Mouse (Mus musculus) hindbrain, embryonic 11.5 days (tissue): ENCODE measurements around the gene Rfc1. TPM values are rescaled to one million over a fixed set of nuclear protein-coding genes. Genes with fewer than 3 reads are reported as not detected.
"Not testable (repeated sequence)": the region's sequence is repeated elsewhere in the genome, so short reads cannot be mapped to it uniquely, and the experiment has no call there.

Experiments used
- ATAC-seq: fragments of 200-750 bp; cut with Nextera tagmentation; 2 replicates; pipeline ENCODE4 v1.8.0; 2017; ENCODE audit warnings: mild to moderate bottlenecking, moderate TSS enrichment, moderate library complexity; ENCODE audit not compliant: low FRiP score
- DNase-seq: peaks from one replicate; pipeline ENCODE4 v3.0.0-alpha.2; 2015; ENCODE audit warnings: low spot score
- H3K27ac ChIP-seq: fragments of 300-500 bp; sonication (generic); 2 replicates; pipeline ENCODE4 v1.5.1; 2014; ENCODE audit warnings: mild to moderate bottlenecking, low read depth, low read length
- H3K27me3 ChIP-seq: fragments of 300-500 bp; sonication (generic); 2 replicates; pipeline ENCODE4 v1.6.1; 2014; ENCODE audit warnings: mild to moderate bottlenecking, low read length, moderate library complexity, mixed read lengths; ENCODE audit not compliant: control insufficient read depth, insufficient read depth
- H3K36me3 ChIP-seq: fragments of 300-500 bp; sonication (generic); 2 replicates; pipeline ENCODE4 v1.6.1; 2014; ENCODE audit warnings: mild to moderate bottlenecking, low read length, moderate library complexity, mixed read lengths; ENCODE audit not compliant: control insufficient read depth, insufficient read depth
- H3K4me1 ChIP-seq: fragments of 300-500 bp; sonication (generic); replicated peaks from 2 replicates; pipeline ENCODE4 v1.6.1; 2014; ENCODE audit warnings: low read length, mixed read lengths; ENCODE audit not compliant: control insufficient read depth, insufficient read depth
- H3K4me2 ChIP-seq: fragments of 300-500 bp; sonication (generic); replicated peaks from 2 replicates; pipeline ENCODE4 v1.6.1; 2014; ENCODE audit warnings: mild to moderate bottlenecking, low read depth, low read length
- H3K4me3 ChIP-seq: fragments of 300-500 bp; sonication (generic); 2 replicates; pipeline ENCODE4 v1.5.1; 2014; ENCODE audit warnings: low read depth, low read length
- H3K9ac ChIP-seq: fragments of 300-500 bp; sonication (generic); 2 replicates; pipeline ENCODE4 v1.6.1; 2014; ENCODE audit warnings: low read depth, low read length
- H3K9me3 ChIP-seq: fragments of 300-500 bp; sonication (generic); 2 replicates; pipeline ENCODE4 v1.6.1; 2016; ENCODE audit warnings: low read length; ENCODE audit not compliant: control insufficient read depth
- WGBS: fragments of 180-500 bp; shearing (Covaris S2); extraction: QIAGEN DNeasy Blood & Tissue Kit; methylation state at CpG from one replicate; pipeline ENCODE4 v1.1.7; 2014; 5-methylcytosine and 5-hydroxymethylcytosine counted together
- polyA plus RNA-seq: library from polyadenylated mRNA; unstranded; fragments of >200 nt; fragmentation: Nextera tagmentation; extraction: Ambion mirVana; gene quantifications from 2 replicates; pipeline ENCODE4 v1.2.1, GENCODE M21; 2014

The Rfc1 gene
- polyA plus RNA-seq, 1 experiment from 2014 or later = 81.1 TPM

DNA sequence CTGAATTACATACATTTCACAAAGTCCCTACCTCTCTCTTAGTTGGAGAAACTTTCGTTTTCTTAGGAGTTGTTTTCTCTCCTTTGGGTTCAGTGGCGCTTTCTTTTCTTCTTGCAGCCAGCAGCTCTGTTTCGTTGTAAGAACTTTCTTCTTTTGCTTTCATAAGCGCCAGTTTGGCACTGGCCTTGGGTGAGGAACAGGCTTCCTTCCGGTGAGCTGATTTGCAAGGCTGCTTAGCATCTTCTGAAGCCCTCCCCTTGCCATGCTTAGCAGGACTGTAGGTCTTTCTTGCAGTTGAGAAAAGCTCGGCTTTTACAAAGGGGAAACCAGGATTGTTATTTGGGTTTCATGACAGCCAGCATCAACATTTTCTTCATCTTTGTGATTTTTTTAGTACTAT, 41.8 kb downstream of the Rfc1 start:
- Histone ChIP-seq H3K9ac (no peak overlapping the region), H3K27ac (no peak overlapping the region), H3K4me3 (no peak overlapping the region), H3K9me3 (no peaks in the 10 kb centered on the region), H3K4me1 (no peaks in the 10 kb centered on the region), H3K4me2 (no peak overlapping the region), H3K27me3 (no peaks in the 10 kb centered on the region), H3K36me3 (0 out of 2 replicates have a peak, but pooled peaks cover 2% of the 10 kb centered on the region)
- DNase-seq (no peak), ATAC-seq (no peak)
- 94% methylated on average over 6 of the region's 6 CpGs for WGBS

DNA sequence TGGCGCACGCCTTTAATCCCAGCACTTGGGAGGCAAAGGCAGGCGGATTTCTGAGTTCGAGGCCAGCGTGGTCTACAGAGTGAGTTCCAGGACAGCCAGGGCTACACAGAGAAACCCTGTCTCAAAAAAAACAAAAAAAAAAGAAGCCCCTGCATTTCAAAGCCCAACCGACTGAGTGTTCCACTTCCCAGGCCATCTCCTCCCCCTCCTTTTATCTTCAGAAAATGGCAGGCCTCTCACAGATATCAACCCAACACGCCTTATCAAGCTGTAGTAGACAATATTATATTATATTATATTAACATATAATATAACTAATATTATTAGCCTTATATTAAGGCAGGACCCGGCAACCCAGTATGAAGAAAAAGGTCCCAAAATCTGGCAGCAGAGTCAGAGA, 46.5 kb downstream of the Rfc1 start:
- ATAC-seq, H3K4me2 ChIP-seq, H3K36me3 ChIP-seq, H3K9ac ChIP-seq, H3K4me1 ChIP-seq, H3K27ac ChIP-seq, H3K27me3 ChIP-seq, H3K4me3 ChIP-seq, DNase-seq, H3K9me3 ChIP-seq: not testable (repeated sequence)
- WGBS = 91% methylated on average over 8 of the region's 8 CpGs

DNA sequence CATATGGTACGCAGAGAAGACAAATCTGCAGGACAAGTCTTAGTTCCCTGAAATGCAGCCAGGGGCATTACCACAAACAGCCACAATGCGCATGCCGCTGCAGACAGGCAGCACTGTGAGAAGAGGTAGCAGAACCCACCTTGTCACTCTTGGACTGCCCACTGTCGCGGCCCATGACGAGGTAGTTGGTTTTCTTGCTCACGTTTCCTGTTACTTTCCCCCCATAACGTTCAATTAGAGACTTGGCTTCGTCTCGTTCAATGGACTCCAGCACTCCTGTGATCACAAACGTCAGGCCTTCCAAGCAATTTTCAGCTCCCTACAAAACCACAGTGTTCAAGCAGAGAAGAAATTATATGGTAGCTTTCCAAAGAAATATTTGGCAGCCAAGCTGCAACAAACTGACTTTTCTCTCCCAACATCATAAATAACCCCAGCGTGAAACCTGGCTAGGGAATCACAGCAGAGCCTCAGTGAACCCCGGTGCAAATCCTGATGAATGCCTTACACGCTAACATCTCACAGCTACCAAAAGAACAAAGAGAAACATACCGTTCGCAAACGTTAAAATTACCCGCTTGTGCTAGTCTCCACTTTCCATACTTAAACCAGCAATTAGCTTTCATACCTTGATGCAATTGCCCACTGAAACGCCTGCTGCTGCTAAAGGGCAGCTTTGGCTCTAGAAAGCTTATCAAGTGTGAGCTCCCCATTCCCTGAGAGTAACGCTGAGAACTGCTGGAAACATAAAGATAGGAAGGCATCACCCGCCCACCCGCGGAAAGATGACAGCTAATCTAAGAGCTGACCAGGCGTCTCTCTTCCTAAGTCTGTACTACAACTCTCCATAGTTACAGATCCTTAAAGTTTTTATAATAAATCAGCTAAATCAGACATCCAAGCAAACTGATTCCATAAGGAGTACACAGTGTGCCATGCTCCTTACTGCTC, 47.4 kb downstream of the Rfc1 start:
- H3K27ac ChIP-seq = no peak overlapping the region
- no peaks in the 10 kb centered on the region for H3K9me3 ChIP-seq
- H3K36me3 ChIP-seq = peaks cover 10% of the 10 kb centered on the region; the same call in 1 of the 2 replicates
- 93% methylated on average over 24 of the region's 24 CpGs for WGBS
- ATAC-seq (no peak), DNase-seq (no peak)
- H3K4me1 ChIP-seq = no peaks in the 10 kb centered on the region
- no peak overlapping the region for H3K4me3 ChIP-seq
- no peaks in the 10 kb centered on the region for H3K27me3 ChIP-seq
- H3K9ac ChIP-seq = no peak overlapping the region
- H3K4me2 ChIP-seq = no peak overlapping the region

DNA sequence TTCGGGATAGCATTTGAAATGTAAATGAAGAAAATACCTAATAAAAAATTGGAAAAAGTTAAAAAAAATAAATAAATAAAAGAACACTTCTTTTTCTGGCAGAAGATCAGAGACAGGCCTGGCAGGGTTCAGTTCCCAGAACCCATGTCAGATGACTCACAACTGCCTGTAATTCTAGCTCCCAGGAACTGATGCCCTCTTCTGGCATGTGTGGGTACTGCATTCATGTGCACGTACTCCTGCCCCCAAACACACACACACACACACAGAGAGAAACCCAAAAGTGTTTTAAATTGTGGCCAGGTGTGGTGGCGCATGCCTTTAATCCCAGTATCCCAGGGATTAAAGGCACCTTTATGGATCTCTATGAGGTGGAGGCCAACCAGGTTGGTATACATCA, 51.3 kb downstream of the Rfc1 start:
- peaks cover 10% of the 10 kb centered on the region; the same call in 1 of the 2 replicates for H3K36me3 ChIP-seq
- ATAC-seq (no peak), DNase-seq (peak; percentile 30)

DNA sequence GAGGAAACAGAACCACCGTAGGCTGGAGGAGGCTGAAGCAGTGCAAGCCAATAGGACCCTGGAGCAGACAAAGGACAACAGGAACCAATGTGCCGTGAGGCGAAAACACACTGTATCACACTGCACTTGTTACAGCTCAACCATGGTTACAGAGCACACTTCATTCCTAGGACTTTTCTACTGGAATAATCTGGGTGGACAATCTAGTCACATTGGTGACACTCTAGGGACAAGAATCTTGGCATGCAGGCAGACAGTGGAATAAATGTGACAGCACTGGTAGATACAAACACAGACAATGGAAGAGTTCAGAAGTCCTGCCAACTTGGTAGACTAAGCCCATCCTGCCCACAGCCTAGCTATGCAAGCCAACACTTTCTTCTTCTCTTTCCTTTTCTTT, 54.3 kb downstream of the Rfc1 start:
- H3K9ac ChIP-seq = no peak overlapping the region
- H3K4me2 ChIP-seq = no peak overlapping the region
- DNase-seq (no peak), ATAC-seq (no peak)
- no peak overlapping the region for H3K4me3 ChIP-seq
- H3K27me3 ChIP-seq = no peaks in the 10 kb centered on the region
- H3K9me3 ChIP-seq = no peaks in the 10 kb centered on the region
- H3K36me3 ChIP-seq = peaks cover 7% of the 10 kb centered on the region; the same call in 1 of the 2 replicates
- H3K27ac ChIP-seq = no peak overlapping the region
- 96% methylated on average over 3 of the region's 3 CpGs for WGBS
- H3K4me1 ChIP-seq = no peaks in the 10 kb centered on the region

More for the DNA sequence above, 51.3 kb downstream of the Rfc1 start:
- Histone ChIP-seq H3K4me1 (no peaks in the 10 kb centered on the region), H3K27me3 (no peaks in the 10 kb centered on the region), H3K4me2 (no peak overlapping the region), H3K27ac (no peak overlapping the region), H3K9ac (no peak overlapping the region), H3K4me3 (no peak overlapping the region), H3K9me3 (no peaks in the 10 kb centered on the region)
- WGBS = 98% methylated on average over 3 of the region's 3 CpGs

DNA sequence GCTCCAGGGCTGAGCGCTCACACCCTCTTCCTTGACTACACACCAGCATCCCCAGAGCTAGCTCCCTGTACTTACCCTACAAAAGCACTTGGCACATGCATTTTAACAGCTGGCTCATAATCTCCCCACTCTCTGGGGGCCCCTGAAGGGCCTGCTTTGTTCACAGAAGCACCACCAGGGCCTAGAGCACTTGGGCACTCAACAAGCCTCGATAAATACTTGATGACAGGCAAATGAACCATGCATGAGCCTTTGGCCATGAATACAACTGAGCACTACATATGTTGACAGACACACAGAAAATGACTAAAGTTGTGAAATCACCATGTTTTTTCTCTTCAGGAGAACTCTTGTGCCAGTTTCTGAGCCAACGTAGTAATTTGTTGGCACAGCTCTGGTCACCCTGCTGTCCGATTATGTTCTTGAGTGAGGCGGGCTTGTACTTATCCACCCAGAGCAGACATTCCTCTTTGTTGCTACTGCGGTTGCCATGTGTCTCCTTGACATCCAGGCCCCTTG, 56.3 kb downstream of the Rfc1 start:
- Histone ChIP-seq H3K36me3 (peaks cover 7% of the 10 kb centered on the region; the same call in 1 of the 2 replicates), H3K4me1 (no peaks in the 10 kb centered on the region), H3K27ac (no peak overlapping the region), H3K4me2 (no peak overlapping the region), H3K9me3 (no peaks in the 10 kb centered on the region), H3K4me3 (no peak overlapping the region), H3K9ac (no peak overlapping the region), H3K27me3 (no peaks in the 10 kb centered on the region)
- DNase-seq (no peak), ATAC-seq (no peak)
- 95% methylated on average over 6 of the region's 6 CpGs for WGBS

DNA sequence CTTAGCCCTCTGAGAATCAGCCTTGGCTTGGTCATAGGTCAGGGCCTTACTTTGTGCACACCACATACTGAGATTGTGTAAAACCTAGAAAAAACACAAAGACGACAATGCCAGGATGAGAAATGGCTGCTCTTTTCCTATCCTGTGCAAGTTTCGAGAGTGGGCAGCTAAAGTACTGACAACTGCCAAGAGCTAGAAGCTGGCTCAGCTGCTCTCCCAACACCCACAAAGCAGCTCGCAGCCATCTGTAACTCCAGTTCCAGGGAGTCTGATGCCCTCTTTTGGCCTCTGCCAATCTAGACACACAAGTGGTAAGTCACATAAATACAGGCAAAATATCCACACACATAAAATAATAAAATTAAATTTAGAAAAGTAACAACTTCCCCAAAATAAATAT, 61.5 kb downstream of the Rfc1 start:
- Histone ChIP-seq H3K9ac (no peak overlapping the region), H3K27me3 (no peaks in the 10 kb centered on the region), H3K4me2 (no peak overlapping the region), H3K36me3 (peaks cover 6% of the 10 kb centered on the region; the same call in 1 of the 2 replicates), H3K4me3 (no peak overlapping the region), H3K27ac (no peak overlapping the region), H3K4me1 (no peaks in the 10 kb centered on the region), H3K9me3 (no peaks in the 10 kb centered on the region)
- 92% methylated on average over 3 of the region's 3 CpGs for WGBS
- ATAC-seq (no peak), DNase-seq (no peak)

DNA sequence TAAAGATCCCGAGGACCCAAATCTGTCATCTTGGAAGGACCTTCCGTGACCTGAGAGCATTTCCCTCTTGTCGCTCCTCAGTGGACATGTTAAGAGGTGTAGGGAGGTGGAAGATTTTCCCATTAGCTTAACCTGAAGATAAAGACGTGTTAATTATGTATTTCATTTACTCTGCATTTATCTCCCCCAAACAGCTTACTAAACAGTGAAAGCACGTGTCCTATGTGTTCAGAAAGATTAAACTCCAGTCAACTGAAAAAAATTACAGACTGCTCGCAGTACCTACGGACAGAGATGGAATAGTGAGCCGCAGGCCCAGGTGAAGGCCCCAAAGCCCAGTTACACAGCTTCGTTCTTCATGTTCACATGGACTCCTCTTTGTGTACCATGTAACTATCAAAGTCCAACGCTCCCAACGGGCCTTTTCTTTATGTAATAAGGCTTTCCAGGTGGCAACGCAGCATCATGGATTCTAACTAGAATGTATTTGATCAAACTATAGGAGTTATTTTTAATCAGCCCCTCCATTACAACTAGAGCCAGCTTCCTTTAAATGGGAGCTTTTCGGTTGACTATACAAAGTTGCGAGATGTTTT, 77.5 kb downstream of the Rfc1 start:
- H3K36me3 ChIP-seq = no peaks in the 10 kb centered on the region
- no peaks in the 10 kb centered on the region for H3K4me1 ChIP-seq
- H3K4me3 ChIP-seq = no peak overlapping the region
- ATAC-seq (no peak), DNase-seq (no peak)
- H3K27ac ChIP-seq = no peak overlapping the region
- no peak overlapping the region for H3K4me2 ChIP-seq
- H3K9me3 ChIP-seq = no peaks in the 10 kb centered on the region
- H3K27me3 ChIP-seq = no peaks in the 10 kb centered on the region
- WGBS = 90% methylated on average over 14 of the region's 14 CpGs
- H3K9ac ChIP-seq = no peak overlapping the region
